Mouse (Mus musculus): Measurements from ENCODE around the gene Vps37b.

Gene Vps37b

DNA sequence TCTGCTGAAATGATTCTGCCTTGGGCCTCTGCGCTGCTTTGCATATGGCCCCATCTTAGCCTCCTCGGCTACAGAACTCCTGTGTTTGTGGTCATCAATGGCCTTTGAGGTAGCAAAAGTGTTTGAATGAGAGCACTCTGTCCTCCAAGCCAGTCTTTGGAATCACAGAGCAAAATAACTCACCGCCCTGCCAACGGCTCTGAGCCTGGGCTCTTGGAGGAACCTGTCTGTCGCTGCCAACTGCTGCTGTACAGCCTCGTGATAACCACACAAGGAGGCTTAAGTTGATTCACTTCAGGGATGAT lies 50.9 kb downstream of the Vps37b start:
- in situ Hi-C loops (cut with MboI): no loop called here

DNA sequence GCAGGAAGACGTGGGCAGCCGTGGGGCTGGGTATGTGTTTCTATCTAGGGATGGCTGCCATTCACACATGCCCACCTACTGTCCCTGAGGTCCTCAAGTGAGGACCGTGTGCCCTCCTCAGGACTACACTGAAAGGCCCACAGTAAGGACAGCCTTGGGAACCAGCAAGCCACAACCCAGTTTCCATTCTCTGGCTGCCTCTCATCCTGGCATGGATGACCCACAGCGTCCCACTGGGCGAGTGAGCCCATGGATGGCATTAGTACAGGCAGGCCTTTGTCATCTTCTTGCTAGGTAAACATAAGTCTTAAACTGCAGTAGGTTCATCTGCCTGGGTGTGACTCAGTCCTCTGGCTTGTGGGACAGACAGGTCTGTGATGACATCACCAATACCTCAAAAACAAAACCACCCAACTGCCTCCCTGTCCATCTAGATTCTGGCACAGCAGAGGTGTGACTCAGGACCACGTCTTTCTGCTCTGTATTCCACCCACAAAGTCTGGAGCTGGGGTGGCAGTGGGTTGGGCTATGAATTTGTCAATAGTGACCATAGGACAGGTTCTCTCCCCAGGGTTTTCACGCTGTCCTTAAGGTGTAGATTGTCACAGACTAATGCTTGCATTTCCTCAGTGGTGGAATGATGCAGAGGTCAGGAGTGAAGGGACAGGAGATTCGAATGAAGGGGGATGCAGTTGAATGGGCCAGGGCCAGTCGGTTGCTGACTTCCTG lies 51.4 kb downstream of the Vps37b start:
- in situ Hi-C loops (cut with MboI): no loop called here

DNA sequence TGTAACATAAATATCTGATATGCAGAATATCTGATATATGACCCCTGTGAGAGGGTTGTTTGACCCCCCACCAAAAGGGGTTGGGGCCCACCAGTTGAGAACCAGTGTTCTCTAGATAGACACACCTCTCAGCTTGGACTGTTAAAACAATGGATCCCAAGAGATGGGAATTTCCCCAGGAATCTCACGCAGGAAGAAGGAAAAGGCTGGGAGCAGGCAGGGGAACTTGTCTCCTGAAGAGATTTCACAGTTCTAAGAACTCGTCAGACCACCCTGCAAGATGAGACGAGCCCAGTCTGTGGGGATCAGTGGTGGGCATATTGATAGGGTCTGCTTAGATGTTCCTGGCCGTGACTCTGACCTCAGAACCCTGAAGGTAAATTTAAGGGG lies 52.1 kb downstream of the Vps37b start:
- in situ Hi-C loops (cut with MboI): no loop called here

DNA sequence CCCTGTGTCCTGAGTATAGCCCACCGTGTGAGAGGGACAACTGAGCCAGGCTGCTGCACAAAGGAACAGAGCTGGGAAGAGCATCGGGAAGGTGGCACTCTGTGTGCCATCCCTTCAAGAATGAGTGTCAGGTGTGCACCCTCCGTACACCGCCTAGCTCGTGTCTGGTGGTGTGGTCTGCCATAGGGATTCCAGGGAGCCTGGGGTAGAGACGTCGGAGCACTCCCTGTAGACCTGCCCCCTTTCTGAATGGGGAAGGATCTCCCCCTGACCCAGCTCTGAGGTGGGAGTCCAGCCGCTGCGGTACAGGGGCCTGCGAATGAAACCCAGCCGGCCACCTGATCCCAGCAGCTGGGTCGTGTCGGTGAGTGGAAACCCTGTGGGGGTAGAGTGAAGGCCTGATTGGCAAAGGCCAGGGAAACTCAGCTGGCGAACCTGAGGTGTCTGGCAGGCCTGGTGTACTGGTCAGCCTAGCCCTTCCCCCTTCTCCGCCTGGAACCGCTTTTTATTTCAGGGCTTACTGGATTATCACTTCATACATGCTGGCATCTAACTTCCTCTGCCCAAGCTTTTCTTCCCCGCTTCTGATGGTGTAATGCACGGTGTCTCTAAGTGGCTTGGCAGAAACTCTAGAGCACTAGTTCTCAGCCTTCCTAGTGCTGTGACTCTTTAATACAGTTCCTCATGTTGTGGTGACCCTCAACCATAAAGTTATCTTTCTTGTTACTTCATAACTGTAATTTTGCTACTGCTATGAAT lies 52.7 kb downstream of the Vps37b start:
- in situ Hi-C loops (cut with MboI): no loop called here

DNA sequence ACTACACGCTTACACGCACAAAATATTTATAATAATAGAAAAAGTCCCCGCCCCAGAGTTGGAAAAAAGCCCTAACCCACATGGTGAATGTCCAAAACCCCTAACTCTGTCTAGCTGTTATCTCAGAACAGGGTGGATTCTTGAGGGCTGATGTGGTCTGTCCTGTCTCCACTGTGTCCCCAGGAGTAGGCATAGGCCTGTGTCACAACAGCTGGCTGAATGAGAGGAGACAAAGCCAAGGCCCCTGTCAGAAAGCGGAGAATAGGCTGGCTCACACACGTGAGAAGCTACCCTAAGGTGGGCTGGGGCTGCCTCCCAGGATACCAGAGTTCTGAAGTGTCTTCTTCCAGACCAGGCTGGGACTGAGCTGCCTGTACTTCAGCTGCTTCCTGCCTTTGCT lies 53.9 kb downstream of the Vps37b start:
- in situ Hi-C loops (cut with MboI): no loop called here

DNA sequence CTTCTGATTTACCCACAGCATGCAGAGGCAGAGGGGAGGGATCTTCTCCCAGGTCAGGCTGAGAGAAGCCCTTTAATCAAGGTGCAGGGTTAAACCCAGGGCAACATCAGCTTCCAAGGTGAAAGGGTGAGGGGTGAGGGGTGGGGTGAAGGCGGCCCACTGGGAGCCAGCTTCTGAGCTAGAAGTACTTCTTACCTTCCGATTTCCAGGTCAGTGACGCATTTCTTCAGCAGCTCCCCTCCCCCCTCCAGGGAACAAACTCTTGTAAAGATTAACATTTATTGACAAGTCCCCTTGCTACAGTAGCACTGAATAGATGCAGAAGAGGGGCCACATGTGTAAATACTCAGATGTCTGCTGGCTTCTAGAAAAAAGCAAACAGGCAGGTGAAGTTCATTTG lies 54.8 kb downstream of the Vps37b start:
- in situ Hi-C loops (cut with MboI): no loop called here

DNA sequence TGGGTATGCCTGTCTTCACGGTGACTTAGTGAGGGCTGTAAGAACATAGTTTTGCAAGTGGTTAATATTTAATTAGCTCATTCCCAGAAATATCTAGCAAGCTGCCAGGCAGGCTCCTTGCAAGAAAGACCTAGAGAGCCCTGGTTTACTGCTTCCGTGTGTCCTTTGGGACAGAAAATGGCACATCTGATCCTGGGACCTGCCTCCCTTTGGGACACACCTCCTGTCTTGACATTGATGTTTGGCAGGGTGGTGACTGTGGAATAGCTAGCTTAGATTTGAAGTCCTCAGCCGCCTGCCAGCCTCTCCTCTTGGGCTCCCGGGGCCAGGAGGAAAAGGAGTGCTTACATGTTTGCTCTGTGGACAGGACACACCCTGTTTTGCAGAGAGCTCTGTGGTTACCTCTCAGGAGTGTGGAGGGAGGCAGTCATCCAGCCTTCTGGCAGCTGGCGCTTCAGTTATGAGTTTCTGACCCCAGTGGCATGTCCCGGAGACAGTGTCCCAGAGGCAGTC lies 56.3 kb downstream of the Vps37b start:
- in situ Hi-C loops (cut with MboI): no loop called here

DNA sequence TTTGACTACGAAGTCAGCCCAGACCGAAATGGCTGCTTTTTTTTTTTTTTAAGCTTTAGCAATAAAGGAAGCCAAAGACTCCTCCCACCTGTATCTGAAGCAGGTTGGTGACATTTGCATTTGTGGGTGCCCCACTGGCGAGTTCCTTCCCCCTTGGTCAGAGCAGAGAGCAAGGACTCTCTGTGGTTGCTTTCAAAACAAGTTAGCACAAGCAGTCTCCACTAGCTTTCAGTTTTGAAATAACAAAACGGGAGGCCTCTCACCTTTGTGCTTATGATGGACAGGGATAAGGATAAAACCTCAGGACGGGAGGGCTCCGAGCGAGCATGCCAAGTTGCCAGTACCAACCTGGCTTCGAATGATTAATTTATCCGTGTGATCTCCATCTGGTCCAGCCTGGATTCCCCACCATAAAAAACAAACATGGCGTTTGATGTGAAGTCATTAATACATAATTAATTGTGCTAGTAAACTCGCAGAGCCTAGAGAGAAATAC lies 57.4 kb downstream of the Vps37b start:
- in situ Hi-C loops (cut with MboI): no loop called here

DNA sequence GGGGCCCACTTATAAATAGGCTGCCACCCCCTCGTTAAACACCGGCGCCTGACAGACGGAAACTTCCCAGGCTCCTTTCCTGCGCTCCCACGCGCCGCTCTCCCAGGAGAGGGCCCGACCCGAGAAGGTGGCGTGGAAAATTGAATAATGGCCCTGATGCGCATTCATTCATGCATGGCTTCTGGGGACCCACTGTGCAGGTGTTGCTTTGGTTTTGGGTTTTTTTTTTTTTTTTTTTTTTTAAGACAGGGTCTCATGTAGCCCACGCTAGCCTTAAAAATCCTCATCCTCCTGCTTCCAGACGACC lies 57.9 kb downstream of the Vps37b start:
- in situ Hi-C loops (cut with MboI): no loop called here

DNA sequence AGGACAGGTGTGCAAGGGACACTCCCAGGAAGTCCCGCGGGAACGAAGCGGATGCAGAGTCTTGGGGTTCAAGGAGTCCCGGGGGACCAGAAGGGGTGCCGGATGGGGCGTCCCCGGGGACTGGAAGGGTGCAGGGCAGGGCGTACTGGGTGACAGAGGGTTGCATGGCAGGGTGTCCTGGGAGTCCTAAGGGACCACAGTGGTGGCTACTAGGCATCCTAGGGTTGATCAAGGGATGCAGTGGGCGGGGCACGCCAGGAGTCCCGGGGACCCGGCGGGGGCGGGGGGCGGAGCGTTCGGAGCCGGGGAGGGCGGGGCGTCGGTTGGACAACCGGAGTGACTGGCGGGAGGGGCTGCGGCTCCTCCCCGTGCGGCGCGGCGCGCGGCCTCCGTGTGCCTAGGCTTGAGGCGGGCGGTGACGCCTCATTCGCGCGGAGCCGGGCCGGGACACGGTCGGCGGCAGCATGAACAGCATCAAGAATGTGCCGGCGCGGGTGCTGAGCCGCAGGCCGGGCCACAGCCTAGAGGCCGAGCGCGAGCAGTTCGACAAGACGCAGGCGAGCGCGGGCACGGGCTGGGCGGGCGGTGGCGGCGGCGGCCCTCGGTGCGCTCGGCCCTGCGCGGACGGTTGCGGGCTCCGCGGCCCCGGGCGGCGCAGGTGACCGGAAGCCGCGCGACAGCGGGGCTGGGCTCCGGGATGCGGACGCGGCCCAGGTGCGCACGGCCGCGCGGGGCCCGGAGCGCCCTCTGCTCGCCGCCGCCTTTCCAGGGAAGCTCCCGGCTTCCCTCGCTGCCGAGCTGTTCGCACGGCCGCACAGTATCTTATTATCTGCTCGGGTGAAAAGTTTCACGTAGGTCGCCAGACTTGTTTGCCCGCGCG lies 58.5 kb downstream of the Vps37b start, which contains the start of gene Hip1r:
Gene Hip1r, plus strand, starts transcription at position 330 of the 880 bp plus-strand sequence.
- in situ Hi-C loops (cut with MboI): no loop called here

DNA sequence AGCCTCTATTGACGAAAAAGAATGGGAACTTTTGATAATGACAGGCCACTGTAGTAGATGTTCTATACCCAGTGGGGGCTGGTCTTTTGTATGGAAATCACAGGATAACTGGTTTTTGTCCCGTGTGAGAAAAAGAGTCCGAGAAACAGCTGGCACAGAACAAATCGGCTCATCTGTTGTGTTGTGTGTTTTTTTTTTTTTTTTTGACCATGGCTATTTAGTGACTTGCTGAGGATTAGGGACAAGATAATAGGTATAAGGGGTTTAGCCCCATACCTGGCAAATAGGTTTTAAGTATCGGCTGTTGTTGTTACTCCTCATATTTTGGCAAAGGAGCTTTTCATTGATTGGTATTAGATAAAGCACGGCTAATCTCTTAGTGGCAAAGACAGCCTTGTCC lies 59.6 kb downstream of the Vps37b start:
- in situ Hi-C loops (cut with MboI): no loop called here

DNA sequence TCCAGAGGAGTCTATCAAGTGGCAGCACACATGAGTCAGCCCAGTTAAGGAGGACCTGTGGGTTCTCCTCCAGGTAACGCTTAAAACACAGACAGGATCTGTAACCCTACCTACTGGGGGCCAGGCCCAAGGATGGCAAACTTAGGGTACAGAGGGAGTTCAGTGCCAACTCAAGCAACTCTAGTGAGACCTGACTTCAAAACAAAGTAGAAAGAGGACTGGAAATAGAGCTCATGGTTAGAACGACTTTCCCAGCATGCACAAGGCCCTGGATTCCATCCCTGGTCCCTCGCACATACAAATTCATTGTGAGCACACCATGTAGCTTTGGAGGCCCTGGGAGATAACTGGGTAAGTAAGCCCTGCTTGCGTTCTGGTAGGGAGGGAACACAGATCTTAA lies 61.5 kb downstream of the Vps37b start:
- in situ Hi-C loops (cut with MboI): no loop called here

DNA sequence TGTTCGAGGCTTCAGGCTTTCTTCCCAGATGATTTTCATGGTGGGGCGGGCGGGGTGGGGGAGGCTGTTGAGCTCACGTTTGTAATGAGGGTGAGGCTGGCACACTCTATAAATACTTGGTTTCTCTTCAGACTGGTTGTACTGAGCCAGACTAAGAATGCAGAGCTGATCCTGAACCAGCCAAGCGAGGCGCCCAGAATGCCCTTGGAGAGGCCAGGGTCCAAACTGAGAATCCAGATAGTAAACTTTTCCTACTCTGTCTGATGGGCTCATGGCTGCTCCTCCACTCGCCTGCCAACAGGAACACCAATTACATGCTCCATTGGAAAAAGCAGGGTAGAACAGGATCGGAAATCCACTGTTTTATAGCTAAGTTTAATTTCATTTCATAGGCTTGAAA lies 62.9 kb downstream of the Vps37b start:
- in situ Hi-C loops (cut with MboI): no loop called here

DNA sequence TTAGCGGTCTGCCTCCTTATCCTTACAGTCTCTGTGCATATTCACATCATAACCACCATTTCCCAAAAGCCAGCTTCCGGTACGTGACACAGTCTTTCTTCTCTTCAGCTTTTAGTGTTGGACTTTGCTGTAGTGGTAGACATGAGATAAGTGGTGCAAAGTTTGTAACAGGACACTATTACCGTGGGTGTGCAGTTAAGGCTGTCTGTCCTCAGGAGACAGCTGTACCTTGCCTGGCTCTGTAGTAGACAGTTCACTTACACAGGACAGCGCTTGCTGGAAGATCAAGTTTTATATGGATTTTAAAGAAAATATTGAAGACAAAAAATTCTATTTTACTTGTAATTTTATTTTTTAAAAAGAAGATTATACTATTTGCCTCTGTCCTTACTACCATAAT lies 63.6 kb downstream of the Vps37b start:
- in situ Hi-C loops (cut with MboI): no loop called here

DNA sequence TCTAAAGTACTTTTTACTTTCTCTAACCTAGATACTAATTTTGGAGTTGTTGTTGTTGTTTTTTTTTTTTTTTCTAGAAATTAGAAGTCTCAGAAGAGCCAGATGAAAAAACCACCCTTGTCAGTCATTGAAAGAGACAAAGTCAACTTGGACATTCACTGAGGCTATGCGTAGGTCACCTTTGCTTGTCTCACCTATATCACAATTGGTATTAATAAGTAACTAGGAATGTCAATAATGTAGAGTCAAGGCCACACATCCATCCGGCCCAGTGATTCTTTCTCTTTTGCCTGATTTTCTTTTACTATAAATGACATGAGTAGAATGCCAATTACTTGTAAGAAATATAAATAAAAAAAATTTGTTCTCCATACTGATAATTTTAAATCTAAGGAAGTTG lies 65.3 kb downstream of the Vps37b start:
- in situ Hi-C loops (cut with MboI): no loop called here

DNA sequence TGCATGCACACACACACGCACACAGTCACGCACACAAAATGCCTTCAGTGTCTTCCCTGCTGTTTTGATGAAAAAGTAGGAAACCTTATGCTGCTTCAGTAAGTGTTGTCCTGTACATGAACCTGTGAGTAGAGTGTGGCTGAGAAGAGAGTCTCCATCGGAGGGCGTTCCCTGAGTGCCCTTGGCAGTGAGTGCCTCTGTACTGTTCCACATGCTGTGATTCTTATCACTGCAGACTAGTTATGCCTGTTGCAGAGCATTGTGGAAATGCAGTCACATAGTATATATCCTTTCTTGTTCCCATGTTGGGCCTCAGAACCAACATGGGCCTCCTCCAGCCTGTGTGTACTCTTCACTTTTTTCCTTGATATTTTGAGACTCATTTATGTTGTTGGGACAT lies 67.9 kb downstream of the Vps37b start:
- in situ Hi-C loops (cut with MboI): no loop called here

DNA sequence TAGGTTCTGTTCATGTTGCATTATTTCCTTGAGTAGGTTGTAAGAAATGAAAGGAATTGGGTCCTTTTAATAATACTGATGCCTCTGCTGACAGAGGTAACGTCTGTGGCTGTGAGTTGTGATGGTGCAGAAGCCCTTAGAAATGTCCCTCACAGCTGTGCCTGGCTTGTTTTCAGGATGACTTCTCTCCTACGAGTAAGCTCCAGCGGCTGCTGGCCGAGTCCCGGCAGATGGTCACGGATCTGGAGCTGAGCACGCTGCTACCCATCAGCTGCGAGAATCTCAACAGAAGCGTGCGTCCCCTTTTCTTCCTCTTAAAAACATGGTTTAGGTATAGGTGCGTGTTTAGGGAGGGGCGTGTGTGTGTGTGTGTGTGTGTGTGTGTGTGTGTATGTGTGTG lies 71.0 kb downstream of the Vps37b start:
- in situ Hi-C loops (cut with MboI): no loop called here

DNA sequence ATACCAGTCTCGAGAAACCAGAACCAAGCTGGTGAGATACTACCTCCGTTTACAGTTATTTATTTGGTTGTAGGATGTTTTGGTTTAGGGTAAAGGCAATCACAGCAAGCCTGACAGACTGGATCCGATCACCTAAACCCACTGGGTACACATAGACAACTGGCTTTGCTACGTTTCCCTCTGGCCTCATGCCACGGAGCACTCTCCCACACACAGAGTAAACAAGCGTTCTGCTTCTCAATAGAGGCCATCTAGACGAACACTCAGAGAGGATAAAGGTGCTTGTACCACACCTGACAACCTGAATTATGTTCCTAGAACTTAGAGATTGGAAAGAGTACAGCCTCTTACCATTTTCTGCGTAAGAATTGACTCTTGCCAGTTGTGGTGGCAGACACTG lies 71.9 kb downstream of the Vps37b start:
- in situ Hi-C loops (cut with MboI): no loop called here

DNA sequence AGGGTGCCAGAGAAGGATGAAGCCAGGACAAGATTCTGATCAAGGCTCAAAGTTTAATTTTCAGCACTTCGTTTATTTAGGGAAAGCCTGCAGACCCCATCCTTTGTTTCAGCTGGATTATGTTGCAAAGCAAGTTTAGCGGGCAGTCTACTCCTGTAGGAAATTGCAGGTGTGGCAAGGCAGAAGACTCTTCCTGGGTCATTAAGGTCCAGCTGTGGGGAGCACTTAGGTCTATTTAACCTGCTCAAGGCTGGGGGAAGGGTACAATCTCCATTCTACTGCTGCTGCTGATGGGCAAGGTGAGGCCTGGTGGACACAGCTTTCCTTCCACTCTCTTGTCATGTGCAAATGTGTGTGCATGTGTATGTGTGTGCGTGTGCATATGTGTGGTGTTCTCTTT lies 73.1 kb downstream of the Vps37b start:
- in situ Hi-C loops (cut with MboI): no loop called here

DNA sequence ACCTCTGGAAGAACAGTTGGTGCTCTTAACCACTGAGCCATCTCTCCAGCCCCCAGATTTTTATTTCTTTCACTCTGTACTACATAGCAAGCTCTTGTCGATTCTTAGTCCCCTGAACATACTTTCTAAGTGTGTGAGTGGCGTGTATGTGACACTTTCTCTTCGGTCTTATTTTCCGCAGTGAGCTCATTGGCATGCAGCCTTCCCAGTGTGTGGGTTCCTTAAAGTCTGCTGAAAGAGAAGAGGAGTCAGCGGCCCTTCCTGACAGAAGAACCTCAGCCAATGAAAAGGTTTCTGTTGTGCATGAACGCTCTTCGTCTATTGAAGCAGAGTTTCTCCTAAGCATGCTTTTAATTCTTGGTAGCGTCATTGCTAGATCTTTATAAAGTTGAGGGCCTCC lies 74.9 kb downstream of the Vps37b start:
- in situ Hi-C loops (cut with MboI): no loop called here

Measured in mature B cell (primary cell).